Mouse (Mus musculus): ENCODE data around the gene Sardh.

DNA sequence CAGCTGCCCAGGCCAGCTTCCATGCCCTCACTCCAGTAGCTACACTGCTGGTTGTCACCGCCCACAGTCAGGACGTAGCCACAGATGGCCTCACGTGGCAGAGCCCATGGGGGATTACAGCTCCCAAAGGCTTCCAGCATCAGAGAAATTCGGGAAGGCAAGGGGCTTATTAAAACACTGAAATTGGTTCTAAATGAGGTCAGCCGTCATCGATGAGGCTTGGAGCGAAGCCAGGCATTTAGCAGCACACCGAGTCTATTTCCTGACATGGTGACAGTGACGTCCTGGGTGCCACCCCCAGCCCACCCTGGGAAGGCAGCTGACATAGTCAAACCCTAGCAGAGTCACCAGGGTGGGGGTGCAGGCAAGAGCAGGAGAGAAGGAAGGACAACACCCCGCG is 85.5 kb downstream of the Sardh start:
- TF ChIP-seq MEF2A (IDR thresholded peaks at IDR 0.05; ENCODE audit: borderline replicate concordance, low read depth, low read length) (no peak), MXI1 (IDR thresholded peaks at IDR 0.05; ENCODE audit: low read depth, low read length) (no peak), POLR2AphosphoS2 (IDR thresholded peaks at IDR 0.05; ENCODE audit: low read depth, low read length) (no peak), CTCF (conservative IDR thresholded peaks at IDR 0.05 in 1 of 2, IDR thresholded peaks at IDR 0.05 in 1 of 2; ENCODE audit: low read depth in 2 of 2, low read length in 2 of 2) (no peak), ZNF384 (IDR thresholded peaks at IDR 0.05; ENCODE audit: low read depth, low read length) (no peak), TCF12 (IDR thresholded peaks at IDR 0.05; ENCODE audit: low read depth, low read length) (no peak), HCFC1 (IDR thresholded peaks at IDR 0.05; ENCODE audit: low read depth, low read length) (no peak), CHD2 (IDR thresholded peaks at IDR 0.05; ENCODE audit: low read length) (no peak), E2F4 (IDR thresholded peaks at IDR 0.05; ENCODE audit: insufficient replicate concordance, low read depth, low read length) (no peak)
